Mouse (Mus musculus): Measurements from ENCODE around the gene Pde7b.

The Pde7b gene

GRCm38 (mm10) chr10:20724906-20725305 is at the start of gene Pde7b:
Gene Pde7b, minus strand, starts transcription at chr10:20725078.
- peak; percentile 25 to 35 for DNase-seq

- no peak for DNase-seq
Measured at GRCm38 (mm10) chr10:20772056-20772455, 47.2 kb upstream of the Pde7b start.

- no peak for DNase-seq
Measured at GRCm38 (mm10) chr10:20770418-20770888, 45.6 kb upstream of the Pde7b start.

- DNase-seq: no peak
Measured at GRCm38 (mm10) chr10:20769557-20770417, 44.9 kb upstream of the Pde7b start.

GRCm38 (mm10) chr10:20764352-20764751 is 39.5 kb upstream of the Pde7b start:
- no peak for DNase-seq

GRCm38 (mm10) chr10:20758939-20759338 is 34.1 kb upstream of the Pde7b start:
- no peak for DNase-seq

- DNase-seq: no peak
Measured at GRCm38 (mm10) chr10:20758259-20758658, 33.4 kb upstream of the Pde7b start.

- no peak for DNase-seq
Measured at GRCm38 (mm10) chr10:20756219-20756618, 31.3 kb upstream of the Pde7b start.

GRCm38 (mm10) chr10:20752883-20753282 is 28.0 kb upstream of the Pde7b start:
- DNase-seq: no peak

- no peak for DNase-seq
Measured at GRCm38 (mm10) chr10:20750642-20751251, 25.9 kb upstream of the Pde7b start.

- DNase-seq: no peak
Measured at GRCm38 (mm10) chr10:20748938-20749337, 24.1 kb upstream of the Pde7b start.

GRCm38 (mm10) chr10:20747229-20747628 is 22.4 kb upstream of the Pde7b start:
- DNase-seq: no peak

GRCm38 (mm10) chr10:20739801-20740200 is 14.9 kb upstream of the Pde7b start:
- DNase-seq: no peak

- no peak for DNase-seq
Measured at GRCm38 (mm10) chr10:20737146-20737545, 12.3 kb upstream of the Pde7b start.

GRCm38 (mm10) chr10:20735775-20736449 is 11.0 kb upstream of the Pde7b start:
- no peak for DNase-seq

GRCm38 (mm10) chr10:20733576-20733975 is 8.7 kb upstream of the Pde7b start:
- DNase-seq: no peak

- no peak for DNase-seq
Measured at GRCm38 (mm10) chr10:20732180-20732579, 7.3 kb upstream of the Pde7b start.

- DNase-seq: no peak
Measured at GRCm38 (mm10) chr10:20730034-20730433, 5.2 kb upstream of the Pde7b start.

- no peak for DNase-seq
Measured at GRCm38 (mm10) chr10:20725384-20725983, 606 bp upstream of the Pde7b start.

GRCm38 (mm10) chr10:20724451-20724850 is 427 bp downstream of the Pde7b start:
- DNase-seq: no peak

- no peak for DNase-seq
Measured at GRCm38 (mm10) chr10:20723962-20724361, 916 bp downstream of the Pde7b start.

GRCm38 (mm10) chr10:20723521-20723915 is 1.4 kb downstream of the Pde7b start:
- DNase-seq: no peak

All from thymus, postnatal 36 days (tissue).